Mouse (Mus musculus) embryonic fibroblast, embryonic 13.5 days (primary cell): ENCODE results near the gene Syt3.

Experiments used
- CTCF ChIP-seq: IDR thresholded peaks from 2 replicates; pipeline ENCODE4 v1.5.1; 2011; ENCODE audit warnings: mild to moderate bottlenecking, control low read depth, low read length, moderate library complexity, borderline replicate concordance; ENCODE audit not compliant: insufficient read depth
- POLR2A ChIP-seq: IDR thresholded peaks from 2 replicates; pipeline ENCODE4 v1.6.1; 2011; ENCODE audit warnings: low read depth, mild to moderate bottlenecking, control low read depth, low read length, moderate library complexity

DNA sequence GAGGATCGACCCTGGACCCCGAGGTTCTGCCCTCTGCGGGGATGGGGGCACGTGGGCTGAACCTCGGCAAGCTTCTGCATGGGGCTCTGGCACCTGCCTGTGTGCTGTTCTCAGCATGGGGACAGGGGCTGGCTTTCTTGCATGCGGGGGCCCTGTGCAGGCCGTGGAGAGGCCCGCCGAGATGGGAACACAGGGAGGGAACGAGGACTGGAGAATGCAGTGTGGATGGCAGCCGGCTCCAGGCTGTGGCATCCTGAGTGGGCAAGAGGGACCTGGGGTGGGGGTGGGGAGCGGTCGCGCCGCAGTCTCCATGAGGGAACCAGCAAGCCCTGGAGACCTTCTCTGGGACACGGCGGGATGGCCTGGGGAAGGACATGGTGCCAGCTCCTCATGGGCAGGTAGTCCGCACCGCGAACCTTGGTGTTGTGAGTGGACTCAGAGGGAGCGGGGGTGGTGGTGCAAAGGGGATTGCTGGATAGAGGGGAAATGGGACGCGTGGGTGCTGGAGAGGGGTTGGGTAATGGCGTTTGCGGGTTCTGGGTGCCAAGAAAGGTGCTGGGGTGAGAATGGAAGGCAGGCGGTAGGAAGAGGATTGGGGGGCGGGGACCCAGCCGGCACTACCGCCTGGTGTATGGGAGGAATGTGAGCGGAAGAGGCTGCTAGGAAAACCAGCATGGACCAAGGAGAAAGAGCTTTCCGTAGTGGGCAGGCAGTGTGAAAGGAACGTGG lies 46.6 kb upstream of the Syt3 start:
- no peak for TF ChIP-seq POLR2A
- no peak for TF ChIP-seq CTCF
